Mouse (Mus musculus) lung, embryonic 14.5 days (tissue): ENCODE measurements around the gene Klhl40. TPM values are rescaled to one million over a fixed set of nuclear protein-coding genes. Genes with fewer than 3 reads are reported as not detected.

Experiments used
- ATAC-seq: fragments of 200-750 bp; cut with Nextera tagmentation; 2 replicates; pipeline ENCODE4 v1.8.0; 2017; ENCODE audit warnings: mild to moderate bottlenecking, moderate TSS enrichment, moderate library complexity; ENCODE audit not compliant: insufficient read depth
- DNase-seq: peaks from one replicate; pipeline ENCODE4 v3.0.0-alpha.2; 2015
- H3K27ac ChIP-seq: fragments of 300-500 bp; sonication (generic); 2 replicates; pipeline ENCODE4 v1.5.1; 2014; ENCODE audit warnings: low read depth, mild to moderate bottlenecking, moderate library complexity
- H3K27me3 ChIP-seq: fragments of 300-500 bp; sonication (generic); 2 replicates; pipeline ENCODE4 v1.6.1; 2014; ENCODE audit warnings: low read length, control low read depth; ENCODE audit not compliant: insufficient read depth
- H3K36me3 ChIP-seq: fragments of 300-500 bp; sonication (generic); 2 replicates; pipeline ENCODE4 v1.6.1; 2014; ENCODE audit warnings: control low read depth; ENCODE audit not compliant: insufficient read depth
- H3K4me1 ChIP-seq: fragments of 300-500 bp; sonication (generic); 2 replicates; pipeline ENCODE4 v1.6.1; 2014; ENCODE audit warnings: antibody characterized with exemption, control low read depth; ENCODE audit not compliant: insufficient read depth
- H3K4me2 ChIP-seq: fragments of 300-500 bp; sonication (generic); 2 replicates; pipeline ENCODE4 v1.6.1; 2014; ENCODE audit warnings: mild to moderate bottlenecking
- H3K4me3 ChIP-seq: fragments of 300-500 bp; sonication (generic); 2 replicates; pipeline ENCODE4 v1.5.1; 2014; ENCODE audit warnings: low read depth, low read length
- H3K9ac ChIP-seq: fragments of 300-500 bp; sonication (generic); 2 replicates; pipeline ENCODE4 v1.6.1; 2014
- H3K9me3 ChIP-seq: fragments of 300-500 bp; sonication (generic); 2 replicates; pipeline ENCODE4 v1.6.1; 2016; ENCODE audit warnings: low read depth, low read length, control low read depth
- CTCF ChIP-seq: IDR thresholded peaks from 2 replicates; pipeline ENCODE4 v1.5.1; 2016; ENCODE audit warnings: antibody characterized with exemption, low read depth
- WGBS: fragments of 180-500 bp; shearing (Covaris S2); extraction: QIAGEN DNeasy Blood & Tissue Kit; methylation state at CpG from one replicate; pipeline ENCODE4 v1.1.7; 2014; 5-methylcytosine and 5-hydroxymethylcytosine counted together
- polyA plus RNA-seq: library from polyadenylated mRNA; unstranded; fragments of >200 nt; fragmentation: Nextera tagmentation; extraction: Ambion mirVana; gene quantifications from 2 replicates; pipeline ENCODE4 v1.2.1, GENCODE M21; 2014

Klhl40 gene
- polyA plus RNA-seq, 1 experiment from 2014 or later: 0.17 TPM

DNA sequence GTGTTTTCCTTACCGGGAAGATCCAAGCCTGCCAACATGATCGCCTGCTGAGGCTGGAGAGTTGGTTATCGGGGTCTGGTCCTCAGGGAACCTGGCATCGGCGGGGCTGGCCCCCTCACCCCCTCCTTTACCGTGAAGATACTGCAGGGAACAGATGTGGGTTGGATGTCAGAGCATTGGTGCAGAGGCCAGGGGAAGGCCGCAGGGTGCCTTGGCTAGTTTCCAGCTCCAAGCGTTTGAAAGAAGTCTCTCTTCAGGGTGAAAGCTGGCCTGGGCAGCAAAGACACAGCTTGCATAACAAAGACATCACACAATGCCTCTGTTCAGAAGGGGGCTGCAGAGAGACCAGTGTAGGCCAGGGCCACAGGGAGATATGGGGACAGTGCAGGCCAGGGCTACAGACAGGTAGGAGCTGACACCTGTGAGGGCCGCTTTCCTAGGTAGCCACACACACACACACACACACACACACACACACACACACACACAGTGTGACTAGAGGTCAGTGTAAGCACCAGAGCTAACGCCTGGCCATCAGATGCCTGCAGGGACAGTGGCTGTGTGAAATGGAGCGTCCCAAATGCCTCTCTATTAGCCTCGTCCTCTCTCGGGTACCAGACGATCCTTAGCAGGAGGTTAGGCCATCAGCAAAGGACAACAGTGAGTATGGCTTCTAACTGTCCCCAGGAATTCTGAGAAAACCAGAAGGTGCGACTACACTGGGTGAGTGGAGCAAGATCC, 32.8 kb downstream of the Klhl40 start:
- Histone ChIP-seq H3K9ac (no peak overlapping the region), H3K4me1 (peaks cover 3% of the 10 kb centered on the region; the same call in 1 of the 2 replicates), H3K4me2 (0 out of 2 replicates have a peak overlapping the region, but pooled peaks have one; percentile 12), H3K4me3 (no peak overlapping the region), H3K27ac (no peak overlapping the region), H3K9me3 (no peaks in the 10 kb centered on the region), H3K36me3 (no peaks in the 10 kb centered on the region), H3K27me3 (no peaks in the 10 kb centered on the region)
- ATAC-seq (no peak), DNase-seq (no peak)
- no peak for TF ChIP-seq CTCF
- 31% methylated on average over 15 of the region's 15 CpGs for WGBS

DNA sequence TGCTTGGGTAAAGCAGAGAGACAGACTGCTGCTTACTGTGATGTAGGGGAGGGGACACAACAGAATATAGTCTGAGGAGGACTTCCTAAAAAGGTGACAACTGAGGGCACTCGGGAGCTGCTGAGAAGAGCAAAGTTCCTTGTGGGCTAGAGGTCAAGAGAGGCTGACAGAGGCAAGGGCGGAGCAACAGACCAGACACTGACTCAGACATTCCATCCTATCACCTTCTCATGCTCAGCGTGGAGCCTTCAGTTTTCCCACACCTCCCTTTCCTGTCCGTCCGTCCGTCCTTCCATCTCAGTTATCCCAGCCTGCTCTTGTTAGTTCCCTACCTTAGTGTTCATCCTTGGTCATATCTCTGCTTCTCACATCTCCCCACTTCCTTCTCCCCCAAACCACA, 37.8 kb downstream of the Klhl40 start:
- 53% methylated on average over 6 of the region's 6 CpGs for WGBS
- ATAC-seq (no peak), DNase-seq (no peak)
- Histone ChIP-seq H3K4me2 (no peak overlapping the region), H3K27me3 (no peaks in the 10 kb centered on the region), H3K9ac (no peak overlapping the region), H3K36me3 (no peaks in the 10 kb centered on the region), H3K4me1 (peaks cover under 1% of the 10 kb centered on the region; the same call in 1 of the 2 replicates), H3K4me3 (no peak overlapping the region), H3K27ac (no peak overlapping the region), H3K9me3 (no peaks in the 10 kb centered on the region)
- TF ChIP-seq CTCF: no peak

DNA sequence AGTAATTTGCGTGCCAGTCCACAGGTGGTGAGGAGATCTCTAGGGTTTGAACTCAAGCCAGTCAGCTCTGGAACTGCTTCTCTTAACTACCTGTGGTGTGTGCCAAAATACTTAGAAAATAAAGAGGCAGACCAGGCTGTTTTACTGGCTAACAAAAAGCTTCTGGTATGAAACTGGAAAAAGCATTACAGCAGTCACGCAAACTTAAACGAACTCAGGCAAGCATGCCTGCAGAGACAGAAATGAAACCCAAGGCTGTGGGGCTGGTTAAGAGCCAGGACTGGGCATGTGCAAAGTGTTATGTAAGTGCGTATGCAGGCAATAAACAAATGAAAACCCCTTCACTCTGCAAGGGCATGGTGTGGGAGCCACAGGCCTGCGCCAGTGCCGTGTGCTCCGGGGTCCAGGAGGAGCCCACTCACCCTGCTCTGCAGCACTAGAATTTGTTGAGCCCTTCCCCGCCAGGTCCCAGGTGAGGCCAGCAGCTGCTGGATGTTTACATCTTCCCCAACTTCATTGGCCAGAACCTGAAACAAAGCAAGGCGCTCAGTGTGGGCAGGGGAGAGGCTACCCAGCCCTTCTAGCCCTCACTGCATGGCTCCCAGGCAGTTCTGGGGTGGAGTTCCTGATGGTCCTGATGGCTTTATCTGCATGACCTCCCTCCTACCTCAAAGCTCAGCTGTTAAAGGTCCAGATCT, 41.8 kb downstream of the Klhl40 start:
- TF ChIP-seq CTCF: no peak
- Histone ChIP-seq H3K4me1 (no peaks in the 10 kb centered on the region), H3K27me3 (no peaks in the 10 kb centered on the region), H3K4me2 (no peak overlapping the region), H3K4me3 (no peak overlapping the region), H3K9me3 (no peaks in the 10 kb centered on the region), H3K27ac (no peak overlapping the region), H3K9ac (no peak overlapping the region), H3K36me3 (no peaks in the 10 kb centered on the region)
- WGBS: 55% methylated on average over 9 of the region's 9 CpGs
- DNase-seq (no peak), ATAC-seq (no peak)

DNA sequence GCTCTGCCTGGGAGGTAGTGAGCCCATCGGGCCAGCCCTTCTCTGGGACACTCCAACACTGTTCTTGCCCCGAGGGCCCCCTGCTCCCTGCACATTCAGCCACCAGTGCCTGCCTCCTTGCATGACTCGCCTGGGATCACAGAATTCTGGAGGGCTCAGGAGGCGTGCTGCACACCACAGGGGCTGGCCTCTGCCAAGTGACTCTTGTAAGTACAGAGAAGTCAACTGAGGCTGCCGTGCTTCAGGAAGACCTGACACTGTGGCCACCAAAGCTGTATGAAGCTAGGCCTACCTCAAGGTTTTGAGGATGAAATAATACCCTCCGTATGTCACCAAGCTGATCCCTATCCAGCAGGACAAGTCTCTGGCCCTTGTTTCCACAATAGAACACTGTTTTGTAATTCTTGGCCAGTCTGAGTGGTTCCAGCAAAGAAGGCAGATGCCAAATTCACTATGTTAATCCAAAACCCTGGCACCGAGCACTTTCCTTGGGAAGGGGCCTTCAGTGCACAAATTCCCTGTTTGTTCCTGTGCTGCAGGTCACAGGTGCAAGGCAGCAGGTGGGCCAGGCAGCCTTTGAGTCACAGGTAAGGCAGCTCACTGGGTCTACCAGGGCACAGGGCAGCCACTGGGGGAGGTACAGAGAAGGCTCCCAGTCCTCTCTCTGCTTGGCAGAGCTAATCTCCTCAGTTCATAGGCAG, 42.5 kb downstream of the Klhl40 start:
- 41% methylated on average over 7 of the region's 7 CpGs for WGBS
- Histone ChIP-seq H3K4me1 (no peaks in the 10 kb centered on the region), H3K4me3 (no peak overlapping the region), H3K27me3 (no peaks in the 10 kb centered on the region), H3K9ac (no peak overlapping the region), H3K36me3 (no peaks in the 10 kb centered on the region), H3K27ac (no peak overlapping the region), H3K4me2 (no peak overlapping the region), H3K9me3 (no peaks in the 10 kb centered on the region)
- TF ChIP-seq CTCF: no peak
- DNase-seq (no peak), ATAC-seq (no peak)

DNA sequence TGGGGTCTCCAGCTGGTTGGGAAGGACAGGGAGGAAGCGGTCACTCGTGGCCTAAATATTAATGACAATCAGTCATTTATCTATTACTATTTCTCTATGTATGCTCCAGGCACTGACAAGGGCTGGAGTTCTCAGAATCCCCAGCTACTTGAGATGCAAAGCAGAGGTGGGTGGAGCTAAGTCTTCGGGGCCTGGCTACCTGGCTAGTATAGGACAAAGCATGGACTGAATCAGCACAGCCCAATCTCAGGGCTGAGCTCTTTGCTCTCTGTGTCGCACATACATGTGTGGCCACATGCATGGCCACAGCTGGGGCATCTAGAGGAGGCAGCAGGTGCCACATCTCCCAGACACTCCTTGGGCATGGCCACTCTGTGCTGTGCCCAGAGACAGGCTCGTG, 43.4 kb downstream of the Klhl40 start:
- no peaks in the 10 kb centered on the region for H3K27me3 ChIP-seq
- H3K9me3 ChIP-seq: no peaks in the 10 kb centered on the region
- no peak for DNase-seq
- no peak overlapping the region for H3K9ac ChIP-seq
- no peak for ATAC-seq
- 59% methylated on average over 5 of the region's 5 CpGs for WGBS
- H3K27ac ChIP-seq: no peak overlapping the region
- H3K4me3 ChIP-seq: no peak overlapping the region
- no peaks in the 10 kb centered on the region for H3K4me1 ChIP-seq
- no peaks in the 10 kb centered on the region for H3K36me3 ChIP-seq
- no peak for TF ChIP-seq CTCF
- no peak overlapping the region for H3K4me2 ChIP-seq

DNA sequence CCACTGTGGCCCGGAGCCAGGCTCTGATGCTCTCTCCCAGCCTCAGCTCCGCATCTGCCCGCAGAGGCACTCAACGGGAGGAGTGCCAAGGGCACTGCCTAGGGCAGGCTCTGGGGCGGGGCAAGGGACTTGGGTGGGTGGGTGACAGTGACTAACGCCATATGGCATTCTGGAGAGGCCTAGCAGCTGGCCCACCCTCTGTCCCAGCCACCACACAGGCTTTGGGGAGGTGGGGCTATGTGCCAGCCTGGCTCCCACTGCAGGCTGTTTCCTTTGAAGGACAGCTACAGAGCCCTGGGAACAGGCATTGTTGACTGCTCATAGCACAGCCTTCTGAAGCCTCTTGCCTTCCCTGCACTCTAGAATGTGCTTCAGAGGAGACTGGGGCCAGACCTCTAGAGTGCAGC, 45.2 kb downstream of the Klhl40 start:
- Histone ChIP-seq H3K4me3 (no peak overlapping the region), H3K9me3 (no peaks in the 10 kb centered on the region), H3K27me3 (no peaks in the 10 kb centered on the region), H3K4me2 (no peak overlapping the region), H3K9ac (no peak overlapping the region), H3K36me3 (no peaks in the 10 kb centered on the region), H3K27ac (0 out of 2 replicates have a peak overlapping the region, but pooled peaks have one; percentile 30), H3K4me1 (no peaks in the 10 kb centered on the region)
- DNase-seq: peak; percentile 60
- TF ChIP-seq CTCF: no peak
- 45% methylated on average over 6 of the region's 6 CpGs for WGBS
- peak; percentile 81 for ATAC-seq

DNA sequence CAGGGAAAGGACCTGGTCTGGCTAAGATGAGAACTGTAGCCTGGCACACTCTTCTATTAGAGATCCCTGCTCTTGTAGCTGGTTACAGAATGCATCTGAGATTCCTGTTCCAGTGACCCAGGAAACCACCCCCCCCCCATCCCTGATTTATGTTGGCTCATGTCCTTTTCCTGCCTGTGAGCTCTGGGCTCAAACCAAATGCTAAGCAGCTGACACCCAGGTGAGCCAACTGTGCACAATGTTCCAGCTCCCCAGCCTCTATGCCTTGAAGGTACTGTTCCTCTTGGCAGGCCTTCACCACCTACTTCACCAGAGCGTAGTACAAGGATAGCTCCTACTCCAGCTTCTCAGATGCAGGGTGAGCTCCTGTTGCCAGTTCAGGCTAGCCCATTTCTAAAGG, 45.6 kb downstream of the Klhl40 start:
- ATAC-seq: no peak
- no peak for DNase-seq
- Histone ChIP-seq H3K9me3 (no peaks in the 10 kb centered on the region), H3K4me1 (no peaks in the 10 kb centered on the region), H3K36me3 (no peaks in the 10 kb centered on the region), H3K27me3 (no peaks in the 10 kb centered on the region), H3K4me2 (no peak overlapping the region), H3K27ac (0 out of 2 replicates have a peak overlapping the region, but pooled peaks have one; percentile 30), H3K4me3 (no peak overlapping the region), H3K9ac (no peak overlapping the region)
- TF ChIP-seq CTCF: no peak
- WGBS: 81% methylated on average over 1 of the region's 1 CpGs
